Mouse (Mus musculus): ENCODE data around the gene Rbm45. TPM values are rescaled to one million over a fixed set of nuclear protein-coding genes. Genes with fewer than 3 reads are reported as not detected.

The Rbm45 gene
- polyA plus RNA-seq (2014; fragmentation: Nextera tagmentation; extraction: Ambion mirVana) = 17.2 and 19.0 TPM in 2 replicates

DNA sequence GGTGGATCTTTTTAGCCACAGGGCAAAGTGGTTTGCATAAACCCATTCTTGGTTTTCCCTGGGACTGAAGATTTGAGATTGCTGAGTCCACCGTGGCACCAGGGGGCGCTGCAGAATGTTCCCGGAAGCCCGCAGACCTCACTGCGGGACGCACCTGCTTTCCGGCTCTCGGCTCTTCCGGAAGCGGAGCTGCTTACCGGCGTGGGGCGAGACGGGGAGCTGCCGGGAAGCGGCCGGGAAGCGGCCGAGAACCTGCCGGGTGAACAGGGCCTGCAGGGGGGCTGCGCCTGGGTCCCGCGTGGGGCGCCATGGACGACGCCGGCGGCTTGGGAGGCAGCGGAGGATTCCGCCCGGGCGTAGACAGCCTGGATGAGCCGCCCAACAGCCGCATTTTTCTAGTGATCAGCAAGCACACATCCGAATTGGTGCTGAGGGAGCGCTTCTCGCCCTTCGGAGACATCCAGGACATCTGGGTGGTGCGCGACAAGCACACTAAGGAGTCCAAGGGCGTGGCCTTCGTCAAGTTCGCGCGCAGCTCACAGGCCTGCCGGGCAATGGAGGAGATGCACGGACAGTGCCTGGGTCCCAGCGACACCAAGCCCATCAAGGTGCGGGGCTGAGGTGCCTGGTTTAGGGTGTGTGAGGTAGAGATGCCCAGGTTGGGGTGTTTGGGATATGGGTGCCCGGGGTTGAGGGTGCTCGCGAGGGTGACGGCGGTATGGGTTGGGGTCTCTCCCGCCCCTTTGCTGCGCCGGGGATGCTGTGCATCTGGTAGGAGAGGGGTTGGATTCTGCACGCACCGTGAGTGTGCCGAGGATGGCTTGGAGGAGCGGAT lies at the start of gene Rbm45:
Rbm45 (plus strand) TSS at position 164 of the 835 bp plus-strand sequence.
- peak; percentile 94 for DNase-seq (ENCODE audit: low spot score)
- Histone ChIP-seq H3K27me3 (ENCODE audit: control insufficient read depth, insufficient read depth, low read length) (no peaks in the 10 kb centered on the region), H3K4me1 (replicated peaks; ENCODE audit: control insufficient read depth, insufficient read depth, low read length) (peaks cover 3% of the 10 kb centered on the region; the same call in 1 of the 2 replicates), H3K9ac (ENCODE audit: low read length) (peak within 1 kb of the TSS; percentile 90), H3K9me3 (ENCODE audit: control insufficient read depth, low read length) (no peaks in the 10 kb centered on the region), H3K4me3 (ENCODE audit: low read depth, low read length) (peak within 1 kb of the TSS; percentile 94), H3K36me3 (ENCODE audit: control insufficient read depth, insufficient read depth, low read length) (no peaks in the 10 kb centered on the region; the same call in 1 of the 2 replicates), H3K4me2 (ENCODE audit: low read depth, low read length, severe bottlenecking) (peak within 1 kb of the TSS; percentile 72), H3K27ac (ENCODE audit: low read depth, low read length) (peak within 1 kb of the TSS; percentile 31; the same call in 1 of the 2 replicates)
- under 1% methylated on average over 61 of the region's 61 CpGs for WGBS
- peak; percentile 91 for ATAC-seq (replicated peaks; ENCODE audit: low FRiP score)

DNA sequence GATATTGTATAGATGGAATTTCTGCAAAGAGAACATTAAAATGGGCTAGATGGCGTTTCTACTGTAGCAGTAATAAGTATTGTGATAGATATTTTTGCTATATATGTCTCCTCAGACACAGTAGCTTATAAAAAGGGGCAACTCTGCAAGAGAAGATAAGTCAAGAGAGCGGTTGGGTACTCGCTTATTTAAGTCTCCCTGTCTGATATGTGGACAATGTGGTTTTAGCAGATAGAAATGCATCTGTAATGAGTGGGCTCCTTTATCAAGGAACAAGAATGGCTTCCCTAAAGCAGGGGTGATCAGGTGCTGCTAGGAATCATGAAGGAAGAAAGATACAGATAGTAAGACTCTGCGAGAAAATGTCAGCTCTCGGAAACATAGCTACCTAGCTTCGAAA lies 49.4 kb upstream of the Rbm45 start:
- Histone ChIP-seq H3K27ac (ENCODE audit: low read depth, low read length) (no peak overlapping the region), H3K9ac (ENCODE audit: low read length) (no peak overlapping the region), H3K9me3 (ENCODE audit: control insufficient read depth, low read length) (no peaks in the 10 kb centered on the region), H3K4me2 (ENCODE audit: low read depth, low read length, severe bottlenecking) (no peak overlapping the region), H3K36me3 (ENCODE audit: control insufficient read depth, insufficient read depth, low read length) (no peaks in the 10 kb centered on the region), H3K4me1 (replicated peaks; ENCODE audit: control insufficient read depth, insufficient read depth, low read length) (no peaks in the 10 kb centered on the region), H3K27me3 (ENCODE audit: control insufficient read depth, insufficient read depth, low read length) (no peaks in the 10 kb centered on the region), H3K4me3 (ENCODE audit: low read depth, low read length) (no peak overlapping the region)
- ATAC-seq (replicated peaks; ENCODE audit: low FRiP score) = no peak
- WGBS = 85% methylated on average over 6 of the region's 6 CpGs
- DNase-seq (ENCODE audit: low spot score) = no peak

DNA sequence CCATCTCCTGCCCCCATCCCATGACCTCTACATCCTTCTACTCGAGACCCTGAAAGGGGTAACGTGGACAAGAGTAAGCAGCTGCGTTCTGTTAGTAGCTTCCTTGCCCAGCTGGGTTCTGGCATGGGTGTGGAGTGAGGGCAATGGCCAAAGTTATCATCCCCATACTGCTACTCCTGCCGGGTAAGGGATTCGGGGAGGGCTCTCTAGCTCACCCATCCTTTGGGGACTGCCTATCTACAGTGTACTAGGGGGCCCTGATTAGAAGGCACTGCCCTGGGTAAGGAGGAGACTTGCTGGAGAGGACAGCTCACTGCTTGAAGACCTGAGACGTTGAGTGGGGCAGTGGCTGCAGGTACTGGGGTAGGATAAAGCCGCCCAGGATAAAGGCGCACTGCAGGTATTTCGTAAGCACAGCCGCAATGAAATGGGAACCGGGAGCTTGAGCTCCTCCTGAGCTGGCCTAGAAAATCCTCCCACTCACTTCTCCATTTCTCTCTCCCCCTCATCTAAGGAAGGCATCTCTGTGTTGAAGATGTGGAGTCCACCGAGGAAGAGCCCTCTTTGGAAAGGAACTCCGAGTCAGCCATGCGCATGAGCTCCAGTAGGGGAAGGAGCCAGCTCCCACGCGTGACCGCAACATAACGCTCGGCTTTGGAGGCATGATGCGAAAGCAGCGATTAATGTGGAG lies 46.5 kb upstream of the Rbm45 start:
- Histone ChIP-seq H3K4me3 (ENCODE audit: low read depth, low read length) (no peak overlapping the region), H3K27me3 (ENCODE audit: control insufficient read depth, insufficient read depth, low read length) (no peaks in the 10 kb centered on the region), H3K4me2 (ENCODE audit: low read depth, low read length, severe bottlenecking) (no peak overlapping the region), H3K4me1 (replicated peaks; ENCODE audit: control insufficient read depth, insufficient read depth, low read length) (no peaks in the 10 kb centered on the region), H3K36me3 (ENCODE audit: control insufficient read depth, insufficient read depth, low read length) (no peaks in the 10 kb centered on the region), H3K9ac (ENCODE audit: low read length) (no peak overlapping the region), H3K9me3 (ENCODE audit: control insufficient read depth, low read length) (no peaks in the 10 kb centered on the region), H3K27ac (ENCODE audit: low read depth, low read length) (no peak overlapping the region)
- no peak for ATAC-seq (replicated peaks; ENCODE audit: low FRiP score)
- 84% methylated on average over 21 of the region's 21 CpGs for WGBS
- DNase-seq (ENCODE audit: low spot score) = no peak

DNA sequence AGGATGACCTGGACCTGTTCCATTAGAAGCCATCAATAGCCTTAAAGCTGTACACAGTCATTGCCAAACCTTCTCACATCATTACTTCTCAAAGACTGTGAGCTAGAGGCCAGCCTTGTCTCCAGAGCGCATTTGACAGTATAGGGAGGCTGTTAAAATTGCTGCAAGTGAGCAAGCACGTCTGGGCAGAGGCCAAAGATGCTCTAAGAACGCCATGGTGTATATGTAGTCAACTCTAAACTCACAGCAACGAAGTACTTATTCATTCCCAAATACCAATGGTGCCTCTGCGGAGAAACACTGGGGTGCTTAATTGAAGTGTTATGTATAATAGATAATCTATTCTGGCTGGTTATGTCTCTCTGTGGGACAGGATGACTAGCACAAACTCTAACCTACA lies 45.3 kb upstream of the Rbm45 start:
- no peaks in the 10 kb centered on the region for H3K27me3 ChIP-seq (ENCODE audit: control insufficient read depth, insufficient read depth, low read length)
- ATAC-seq (replicated peaks; ENCODE audit: low FRiP score) (no peak), DNase-seq (ENCODE audit: low spot score) (no peak)
- no peaks in the 10 kb centered on the region for H3K36me3 ChIP-seq (ENCODE audit: control insufficient read depth, insufficient read depth, low read length)
- H3K9me3 ChIP-seq (ENCODE audit: control insufficient read depth, low read length) = no peaks in the 10 kb centered on the region
- no peaks in the 10 kb centered on the region for H3K4me1 ChIP-seq (replicated peaks; ENCODE audit: control insufficient read depth, insufficient read depth, low read length)
- H3K4me2 ChIP-seq (ENCODE audit: low read depth, low read length, severe bottlenecking) = no peak overlapping the region
- 86% methylated on average over 5 of the region's 5 CpGs for WGBS
- H3K9ac ChIP-seq (ENCODE audit: low read length) = no peak overlapping the region
- no peak overlapping the region for H3K4me3 ChIP-seq (ENCODE audit: low read depth, low read length)
- no peak overlapping the region for H3K27ac ChIP-seq (ENCODE audit: low read depth, low read length)

DNA sequence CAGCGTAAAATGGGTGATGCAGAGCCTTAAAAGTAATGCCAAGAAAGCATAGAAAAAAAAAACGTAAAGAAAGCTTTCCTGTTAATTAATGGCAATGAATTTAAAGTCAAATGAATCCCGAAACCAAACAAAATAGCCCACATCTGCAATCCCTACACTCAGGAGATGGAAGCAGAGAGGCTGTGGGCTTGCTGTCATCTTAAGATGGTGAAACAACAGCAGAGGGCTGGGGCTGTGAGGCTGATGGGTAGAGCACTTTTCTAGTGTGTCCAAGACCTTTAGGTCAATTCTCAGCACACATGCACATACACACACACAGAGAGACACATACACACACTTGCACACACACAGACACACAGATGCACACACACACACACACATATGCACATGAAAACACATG lies 43.6 kb upstream of the Rbm45 start:
- H3K4me2 ChIP-seq (ENCODE audit: low read depth, low read length, severe bottlenecking) = no peak overlapping the region
- H3K9me3 ChIP-seq (ENCODE audit: control insufficient read depth, low read length) = no peaks in the 10 kb centered on the region
- no peaks in the 10 kb centered on the region for H3K27me3 ChIP-seq (ENCODE audit: control insufficient read depth, insufficient read depth, low read length)
- H3K9ac ChIP-seq (ENCODE audit: low read length) = no peak overlapping the region
- H3K27ac ChIP-seq (ENCODE audit: low read depth, low read length) = no peak overlapping the region
- no peaks in the 10 kb centered on the region for H3K36me3 ChIP-seq (ENCODE audit: control insufficient read depth, insufficient read depth, low read length)
- ATAC-seq (replicated peaks; ENCODE audit: low FRiP score) (no peak), DNase-seq (ENCODE audit: low spot score) (no peak)
- WGBS = 93% methylated on average over 3 of the region's 3 CpGs
- H3K4me1 ChIP-seq (replicated peaks; ENCODE audit: control insufficient read depth, insufficient read depth, low read length) = no peaks in the 10 kb centered on the region
- H3K4me3 ChIP-seq (ENCODE audit: low read depth, low read length) = no peak overlapping the region

DNA sequence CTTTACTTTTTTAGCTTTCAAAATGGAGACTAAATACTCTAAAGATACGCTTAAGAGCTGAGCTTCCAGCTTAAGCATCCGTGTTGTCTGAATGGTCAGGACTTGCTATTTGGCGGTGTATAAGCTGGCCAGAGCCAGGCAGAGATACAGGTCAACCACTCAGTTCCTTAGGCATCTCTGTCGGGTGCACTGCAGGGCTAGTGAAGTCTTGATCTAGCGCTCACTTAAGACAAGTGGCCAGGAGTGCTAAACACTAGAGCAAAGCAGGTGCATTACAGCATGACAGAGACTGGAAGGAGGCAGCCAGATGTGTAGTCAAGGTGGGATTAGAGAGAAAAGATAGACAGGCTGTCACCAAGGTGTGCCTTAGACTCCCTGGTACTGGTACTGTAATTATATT lies 39.7 kb upstream of the Rbm45 start:
- DNase-seq (ENCODE audit: low spot score) (no peak), ATAC-seq (replicated peaks; ENCODE audit: low FRiP score) (no peak)
- Histone ChIP-seq H3K9me3 (ENCODE audit: control insufficient read depth, low read length) (no peaks in the 10 kb centered on the region), H3K4me3 (ENCODE audit: low read depth, low read length) (no peak overlapping the region), H3K9ac (ENCODE audit: low read length) (no peak overlapping the region), H3K27ac (ENCODE audit: low read depth, low read length) (no peak overlapping the region), H3K27me3 (ENCODE audit: control insufficient read depth, insufficient read depth, low read length) (no peaks in the 10 kb centered on the region), H3K4me1 (replicated peaks; ENCODE audit: control insufficient read depth, insufficient read depth, low read length) (no peaks in the 10 kb centered on the region), H3K36me3 (ENCODE audit: control insufficient read depth, insufficient read depth, low read length) (no peaks in the 10 kb centered on the region), H3K4me2 (ENCODE audit: low read depth, low read length, severe bottlenecking) (no peak overlapping the region)
- 90% methylated on average over 5 of the region's 5 CpGs for WGBS

DNA sequence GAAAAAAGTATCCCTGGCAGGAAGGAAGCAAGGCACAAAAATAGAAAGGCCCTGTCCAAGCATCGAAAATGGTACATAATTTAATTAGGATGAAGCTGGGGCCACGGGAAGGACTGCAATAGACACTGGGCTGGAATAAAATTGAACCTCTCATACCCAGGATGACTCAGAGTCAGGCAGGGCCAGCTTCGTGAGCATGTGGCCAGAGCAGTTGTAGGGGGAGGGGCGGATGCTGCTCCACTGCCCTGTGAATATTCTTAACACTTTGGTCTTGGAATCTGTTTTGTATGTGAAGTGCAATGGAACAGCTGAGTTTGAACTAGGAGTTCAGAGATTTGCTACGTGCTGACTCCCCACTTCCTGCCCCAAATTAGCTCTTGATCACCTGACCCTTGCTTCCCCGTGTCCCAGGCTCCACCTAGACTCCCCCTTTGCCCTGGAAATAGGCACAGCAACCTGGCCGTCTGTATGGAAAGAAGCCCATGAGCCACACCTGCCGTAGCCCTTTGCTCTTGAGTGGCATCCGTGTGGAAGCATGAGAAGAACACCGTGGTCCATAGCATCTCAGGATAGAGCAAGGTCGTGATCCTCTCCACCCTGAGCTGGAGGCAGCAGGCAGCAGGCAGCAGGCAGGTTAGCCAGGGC lies 37.5 kb upstream of the Rbm45 start:
- Histone ChIP-seq H3K36me3 (ENCODE audit: control insufficient read depth, insufficient read depth, low read length) (no peaks in the 10 kb centered on the region), H3K27me3 (ENCODE audit: control insufficient read depth, insufficient read depth, low read length) (no peaks in the 10 kb centered on the region), H3K4me3 (ENCODE audit: low read depth, low read length) (no peak overlapping the region), H3K9ac (ENCODE audit: low read length) (no peak overlapping the region), H3K4me1 (replicated peaks; ENCODE audit: control insufficient read depth, insufficient read depth, low read length) (no peaks in the 10 kb centered on the region), H3K9me3 (ENCODE audit: control insufficient read depth, low read length) (no peaks in the 10 kb centered on the region), H3K27ac (ENCODE audit: low read depth, low read length) (no peak overlapping the region), H3K4me2 (ENCODE audit: low read depth, low read length, severe bottlenecking) (no peak overlapping the region)
- 78% methylated on average over 11 of the region's 11 CpGs for WGBS
- DNase-seq (ENCODE audit: low spot score) (no peak), ATAC-seq (replicated peaks; ENCODE audit: low FRiP score) (no peak)

DNA sequence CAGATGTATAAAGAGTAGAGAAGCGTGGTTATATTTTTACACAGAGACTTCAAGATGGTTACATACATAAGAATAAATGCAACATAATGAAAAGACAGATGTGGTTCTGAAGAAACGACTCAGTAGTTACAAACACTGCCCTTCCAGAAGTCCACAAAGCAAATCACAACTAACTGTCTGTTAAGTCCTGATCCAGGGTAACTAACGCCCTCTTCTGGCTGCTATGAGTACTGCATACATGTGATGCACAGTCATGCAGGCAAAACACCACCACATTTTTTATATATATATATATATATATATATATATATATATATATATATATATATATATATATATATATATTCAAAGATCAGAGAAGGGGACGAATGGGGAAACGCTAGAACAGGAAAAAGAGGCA lies 35.2 kb upstream of the Rbm45 start:
- 0 out of 2 replicates have a peak, but pooled peaks cover 3% of the 10 kb centered on the region for H3K4me1 ChIP-seq (replicated peaks; ENCODE audit: control insufficient read depth, insufficient read depth, low read length)
- no peak overlapping the region for H3K9ac ChIP-seq (ENCODE audit: low read length)
- no peak for ATAC-seq (replicated peaks; ENCODE audit: low FRiP score)
- H3K4me2 ChIP-seq (ENCODE audit: low read depth, low read length, severe bottlenecking) = no peak overlapping the region
- 82% methylated on average over 5 of the region's 5 CpGs for WGBS
- H3K27ac ChIP-seq (ENCODE audit: low read depth, low read length) = no peak overlapping the region
- H3K4me3 ChIP-seq (ENCODE audit: low read depth, low read length) = no peak overlapping the region
- H3K9me3 ChIP-seq (ENCODE audit: control insufficient read depth, low read length) = no peaks in the 10 kb centered on the region
- no peaks in the 10 kb centered on the region; the same call in 1 of the 2 replicates for H3K27me3 ChIP-seq (ENCODE audit: control insufficient read depth, insufficient read depth, low read length)
- no peaks in the 10 kb centered on the region for H3K36me3 ChIP-seq (ENCODE audit: control insufficient read depth, insufficient read depth, low read length)
- no peak for DNase-seq (ENCODE audit: low spot score)
